Mouse (Mus musculus): ENCODE results near the gene Igf2. TPM values are rescaled to one million over a fixed set of nuclear protein-coding genes. Genes with fewer than 3 reads are reported as not detected.

The Igf2 gene
- polyA plus RNA-seq, 1 experiment from 2014 or later = 1,178 TPM

DNA sequence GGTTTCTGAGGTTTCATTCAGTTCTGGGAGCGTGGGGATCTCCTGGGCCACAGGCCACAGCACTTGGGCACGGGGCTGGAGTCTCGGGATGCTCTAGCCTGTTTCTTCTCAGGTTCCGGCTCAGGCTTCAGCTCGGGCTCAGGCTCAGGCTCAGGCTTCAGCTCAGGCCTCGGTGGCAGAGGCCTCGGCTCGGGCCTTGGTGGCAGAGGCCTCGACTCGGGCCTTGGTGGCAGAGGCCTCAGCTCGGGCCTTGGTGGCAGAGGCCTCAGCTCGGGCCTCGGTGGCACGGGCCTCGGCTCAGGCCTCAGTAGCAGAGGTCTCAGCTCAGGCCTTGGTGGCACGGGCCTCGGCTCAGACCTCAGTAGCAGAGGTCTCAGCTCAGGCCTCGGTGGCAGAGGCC, 905 bp upstream of the Igf2 start:
- Histone ChIP-seq H3K36me3 (peaks cover 10% of the 10 kb centered on the region; the same call in 1 of the 2 replicates), H3K4me3 (no peak overlapping the region), H3K9ac (no peak overlapping the region), H3K9me3 (replicated peaks) (peaks cover 22% of the 10 kb centered on the region), H3K4me2 (no peak overlapping the region), H3K27me3 (peaks cover 40% of the 10 kb centered on the region), H3K4me1 (replicated peaks) (peaks cover 14% of the 10 kb centered on the region), H3K27ac (peak overlapping the region; percentile 53; the same call in 1 of the 2 replicates)
- 96% methylated on average over 18 of the region's 18 CpGs for WGBS
- no peak for ATAC-seq (replicated peaks; ENCODE audit: insufficient number of reproducible peaks, insufficient read depth, low FRiP score, low read depth)

GRCm38 (mm10) chr7:142666109-142666508, 507 bp downstream of the Igf2 start:
- peak overlapping the region; percentile 7 for H3K27ac ChIP-seq
- H3K27me3 ChIP-seq = peaks cover 51% of the 10 kb centered on the region
- 82% methylated on average over 4 of the region's 4 CpGs for WGBS
- H3K4me2 ChIP-seq = no peak overlapping the region
- H3K9me3 ChIP-seq (replicated peaks) = peaks cover 17% of the 10 kb centered on the region
- no peak for ATAC-seq (replicated peaks; ENCODE audit: insufficient number of reproducible peaks, insufficient read depth, low FRiP score, low read depth)
- peak overlapping the region; percentile 5; the same call in 1 of the 2 replicates for H3K4me3 ChIP-seq
- H3K4me1 ChIP-seq (replicated peaks) = peaks cover 14% of the 10 kb centered on the region
- peaks cover 10% of the 10 kb centered on the region; the same call in 1 of the 2 replicates for H3K36me3 ChIP-seq
- no peak overlapping the region for H3K9ac ChIP-seq

- Histone ChIP-seq H3K9ac (no peak overlapping the region), H3K4me3 (peak overlapping the region; percentile 5), H3K9me3 (replicated peaks) (peaks cover 12% of the 10 kb centered on the region), H3K27me3 (peaks cover 58% of the 10 kb centered on the region), H3K4me1 (replicated peaks) (peaks cover 21% of the 10 kb centered on the region), H3K27ac (peak overlapping the region; percentile 66; the same call in 1 of the 2 replicates), H3K4me2 (peak overlapping the region; percentile 78), H3K36me3 (peaks cover 10% of the 10 kb centered on the region; the same call in 1 of the 2 replicates)
- 59% methylated on average over 5 of the region's 5 CpGs for WGBS
- ATAC-seq (replicated peaks; ENCODE audit: insufficient number of reproducible peaks, insufficient read depth, low FRiP score, low read depth) = no peak
These were observed 1.3 kb downstream of the Igf2 start for GRCm38 (mm10) chr7:142665364-142665763.

- Histone ChIP-seq H3K9me3 (replicated peaks) (peaks cover 4% of the 10 kb centered on the region), H3K27me3 (peaks cover 66% of the 10 kb centered on the region), H3K9ac (peak overlapping the region; percentile 61), H3K27ac (peak overlapping the region; percentile 66), H3K4me2 (peak overlapping the region; percentile 78), H3K4me1 (replicated peaks) (peaks cover 26% of the 10 kb centered on the region), H3K4me3 (peak overlapping the region; percentile 50), H3K36me3 (peaks cover 2% of the 10 kb centered on the region; the same call in 1 of the 2 replicates)
- no peak for ATAC-seq (replicated peaks; ENCODE audit: insufficient number of reproducible peaks, insufficient read depth, low FRiP score, low read depth)
- 10% methylated on average over 9 of the region's 9 CpGs for WGBS
These were observed 2.1 kb downstream of the Igf2 start for GRCm38 (mm10) chr7:142664465-142665029.

DNA sequence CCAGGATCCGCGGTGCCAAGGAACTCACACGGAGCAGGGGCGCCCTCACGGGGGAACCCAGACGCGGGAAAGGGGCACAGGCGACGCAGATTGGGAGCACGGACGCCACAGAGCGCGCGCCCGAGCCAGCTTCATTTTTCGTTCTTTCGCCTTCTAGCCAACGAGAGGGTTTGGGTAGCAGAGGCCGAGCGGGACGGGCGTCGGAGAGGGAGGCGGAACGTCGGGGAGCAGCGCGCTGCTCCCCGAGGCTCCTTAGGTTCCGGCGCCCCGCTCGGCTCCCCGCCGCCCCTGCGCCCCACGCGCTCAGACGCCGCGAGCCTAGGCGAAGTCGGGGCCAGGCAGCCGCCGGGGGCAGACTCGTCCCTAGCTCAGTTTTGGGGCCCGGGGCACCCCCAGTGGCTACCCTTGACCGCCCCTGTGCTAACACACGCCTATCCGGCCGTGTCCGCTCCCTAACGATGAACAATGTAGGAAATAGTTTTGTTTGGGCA, 2.6 kb downstream of the Igf2 start:
- Histone ChIP-seq H3K9me3 (replicated peaks) (no peaks in the 10 kb centered on the region; the same call in 1 of the 2 replicates), H3K27ac (peak overlapping the region; percentile 66), H3K27me3 (peaks cover 72% of the 10 kb centered on the region), H3K36me3 (no peaks in the 10 kb centered on the region), H3K9ac (peak overlapping the region; percentile 61), H3K4me2 (peak overlapping the region; percentile 78), H3K4me3 (peak overlapping the region; percentile 50), H3K4me1 (replicated peaks) (peaks cover 31% of the 10 kb centered on the region)
- no peak for ATAC-seq (replicated peaks; ENCODE audit: insufficient number of reproducible peaks, insufficient read depth, low FRiP score, low read depth)
- WGBS = under 1% methylated on average over 53 of the region's 53 CpGs

- WGBS = 21% methylated on average over 5 of the region's 5 CpGs
- Histone ChIP-seq H3K4me3 (peak overlapping the region; percentile 50), H3K27ac (0 out of 2 replicates have a peak overlapping the region, but pooled peaks have one; percentile 66), H3K9me3 (replicated peaks) (no peaks in the 10 kb centered on the region), H3K4me2 (peak overlapping the region; percentile 78), H3K9ac (0 out of 2 replicates have a peak overlapping the region, but pooled peaks have one; percentile 61), H3K4me1 (replicated peaks) (peaks cover 37% of the 10 kb centered on the region), H3K27me3 (peaks cover 79% of the 10 kb centered on the region), H3K36me3 (no peaks in the 10 kb centered on the region)
- ATAC-seq (replicated peaks; ENCODE audit: insufficient number of reproducible peaks, insufficient read depth, low FRiP score, low read depth) = no peak
These were observed 3.5 kb downstream of the Igf2 start for GRCm38 (mm10) chr7:142663151-142663550.

DNA sequence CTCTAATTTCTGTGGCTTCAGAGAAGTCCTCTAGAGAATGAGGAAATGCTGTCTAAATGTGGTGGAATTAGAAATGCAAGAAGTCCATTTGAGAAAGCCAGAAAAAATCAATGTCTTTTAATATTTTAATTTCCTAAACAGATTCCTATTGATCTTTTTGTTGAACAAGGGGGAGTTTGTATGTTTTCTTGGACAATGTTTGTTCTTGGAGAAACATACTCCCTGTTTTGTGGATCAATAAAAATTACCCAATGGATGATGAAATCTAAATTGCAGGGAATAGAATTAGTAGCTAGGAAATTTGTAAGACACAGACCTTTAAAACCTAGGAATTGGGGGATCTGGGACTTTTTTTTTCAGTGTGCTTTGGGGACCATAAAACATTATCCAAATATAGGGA, 4.8 kb downstream of the Igf2 start:
- peaks cover 91% of the 10 kb centered on the region for H3K27me3 ChIP-seq
- H3K4me3 ChIP-seq = peak overlapping the region; percentile 70
- peaks cover 38% of the 10 kb centered on the region for H3K4me1 ChIP-seq (replicated peaks)
- H3K27ac ChIP-seq = peak overlapping the region; percentile 97
- peak overlapping the region; percentile 73 for H3K9ac ChIP-seq
- H3K36me3 ChIP-seq = no peaks in the 10 kb centered on the region
- no peaks in the 10 kb centered on the region for H3K9me3 ChIP-seq (replicated peaks)
- H3K4me2 ChIP-seq = peak overlapping the region; percentile 78
- ATAC-seq (replicated peaks; ENCODE audit: insufficient number of reproducible peaks, insufficient read depth, low FRiP score, low read depth) = no peak

- peaks cover 93% of the 10 kb centered on the region for H3K27me3 ChIP-seq
- no peaks in the 10 kb centered on the region for H3K36me3 ChIP-seq
- peak overlapping the region; percentile 70 for H3K4me3 ChIP-seq
- H3K9me3 ChIP-seq (replicated peaks) = no peaks in the 10 kb centered on the region
- peak overlapping the region; percentile 73 for H3K9ac ChIP-seq
- H3K27ac ChIP-seq = peak overlapping the region; percentile 97
- H3K4me2 ChIP-seq = peak overlapping the region; percentile 78
- ATAC-seq (replicated peaks; ENCODE audit: insufficient number of reproducible peaks, insufficient read depth, low FRiP score, low read depth) = no peak
- 2% methylated on average over 25 of the region's 25 CpGs for WGBS
- peaks cover 44% of the 10 kb centered on the region for H3K4me1 ChIP-seq (replicated peaks)
These were observed 5.6 kb downstream of the Igf2 start for GRCm38 (mm10) chr7:142661046-142661445.

- H3K9ac ChIP-seq = peak overlapping the region; percentile 73
- peaks cover 93% of the 10 kb centered on the region for H3K27me3 ChIP-seq
- no peaks in the 10 kb centered on the region for H3K9me3 ChIP-seq (replicated peaks)
- H3K27ac ChIP-seq = peak overlapping the region; percentile 97
- H3K36me3 ChIP-seq = no peaks in the 10 kb centered on the region
- under 1% methylated on average over 29 of the region's 29 CpGs for WGBS
- ATAC-seq (replicated peaks; ENCODE audit: insufficient number of reproducible peaks, insufficient read depth, low FRiP score, low read depth) = no peak
- H3K4me1 ChIP-seq (replicated peaks) = peaks cover 47% of the 10 kb centered on the region
- peak overlapping the region; percentile 70 for H3K4me3 ChIP-seq
- peak overlapping the region; percentile 78 for H3K4me2 ChIP-seq
These were observed 6.0 kb downstream of the Igf2 start for GRCm38 (mm10) chr7:142660651-142660945.

- H3K4me2 ChIP-seq = peak overlapping the region; percentile 78
- peak overlapping the region; percentile 97 for H3K27ac ChIP-seq
- ATAC-seq (replicated peaks; ENCODE audit: insufficient number of reproducible peaks, insufficient read depth, low FRiP score, low read depth) = no peak
- no peaks in the 10 kb centered on the region for H3K9me3 ChIP-seq (replicated peaks)
- peaks cover 91% of the 10 kb centered on the region for H3K27me3 ChIP-seq
- H3K36me3 ChIP-seq = no peaks in the 10 kb centered on the region
- WGBS = under 1% methylated on average over 41 of the region's 43 CpGs
- H3K9ac ChIP-seq = peak overlapping the region; percentile 73
- peaks cover 53% of the 10 kb centered on the region for H3K4me1 ChIP-seq (replicated peaks)
- peak overlapping the region; percentile 70 for H3K4me3 ChIP-seq
These were observed 6.6 kb downstream of the Igf2 start for GRCm38 (mm10) chr7:142659767-142660650.

GRCm38 (mm10) chr7:142659181-142659681, 7.4 kb downstream of the Igf2 start:
- ATAC-seq (replicated peaks; ENCODE audit: insufficient number of reproducible peaks, insufficient read depth, low FRiP score, low read depth) = peak; percentile 69
- WGBS = 1% methylated on average over 50 of the region's 70 CpGs

More at GRCm38 (mm10) chr7:142659181-142659681, 7.4 kb downstream of the Igf2 start:
- Histone ChIP-seq H3K4me3 (peak overlapping the region; percentile 70), H3K4me2 (peak overlapping the region; percentile 78), H3K9me3 (replicated peaks) (no peaks in the 10 kb centered on the region), H3K27me3 (peaks cover 90% of the 10 kb centered on the region), H3K9ac (peak overlapping the region; percentile 73), H3K27ac (peak overlapping the region; percentile 97), H3K4me1 (replicated peaks) (peaks cover 55% of the 10 kb centered on the region), H3K36me3 (peaks cover 6% of the 10 kb centered on the region; the same call in 1 of the 2 replicates)
